Mouse (Mus musculus) bone marrow, adult 2 months (tissue): Measurements from ENCODE around the gene Crybb3. TPM values are rescaled to one million over a fixed set of nuclear protein-coding genes. Genes with fewer than 3 reads are reported as not detected.

ENCODE experiments used
- H3K27ac ChIP-seq: fragments of 200-500 bp; 2 replicates; pipeline ENCODE4 v1.5.1; 2012; ENCODE audit warnings: low read depth, mild to moderate bottlenecking, control low read depth, inconsistent platforms, low read length; ENCODE audit not compliant: control insufficient read depth, poor library complexity, insufficient read depth
- H3K4me1 ChIP-seq: fragments of 200-500 bp; 2 replicates; pipeline ENCODE4 v1.6.1; 2011; ENCODE audit warnings: low read length; ENCODE audit not compliant: control insufficient read depth, insufficient read depth
- H3K4me3 ChIP-seq: fragments of 200-500 bp; replicated peaks from 2 replicates; pipeline ENCODE3; 2011; ENCODE audit warnings: mild to moderate bottlenecking, low read depth, low read length, control low read depth; ENCODE audit not compliant: control insufficient read depth
- CTCF ChIP-seq: fragments of 200-500 bp; IDR thresholded peaks from 2 replicates; pipeline ENCODE4 v1.5.1; 2011; ENCODE audit warnings: low read length, control low read depth; ENCODE audit not compliant: control insufficient read depth, insufficient read depth
- POLR2A ChIP-seq: fragments of 200-500 bp; IDR thresholded peaks from 2 replicates; pipeline ENCODE4 v1.6.1; 2011; ENCODE audit warnings: low read depth, mild to moderate bottlenecking, control low read depth, low read length, borderline replicate concordance; ENCODE audit not compliant: control insufficient read depth
- WGBS: fragments of 180-500 bp; shearing (Covaris S2); methylation state at CpG from one replicate; pipeline ENCODE4 v1.1.7; 2018; 5-methylcytosine and 5-hydroxymethylcytosine counted together
- polyA plus RNA-seq: library from polyadenylated mRNA; stranded (reverse); fragments of >200 nt; gene quantifications from 2 replicates; pipeline ENCODE4 v1.2.4, GENCODE M21; 2011; ENCODE audit warnings: low replicate concordance; ENCODE audit not compliant: missing spikeins, insufficient read depth, insufficient read length

Gene Crybb3
- polyA plus RNA-seq, 1 experiment = not detected

- WGBS = 43% methylated on average over 3 of the region's 3 CpGs
- H3K4me3 ChIP-seq = no peak overlapping the region
- TF ChIP-seq CTCF (no peak), POLR2A (no peak)
- no peaks in the 10 kb centered on the region for H3K4me1 ChIP-seq
- no peak overlapping the region for H3K27ac ChIP-seq
These were observed 51.3 kb downstream of the Crybb3 start for GRCm38 (mm10) chr5:113030082-113030481.

DNA sequence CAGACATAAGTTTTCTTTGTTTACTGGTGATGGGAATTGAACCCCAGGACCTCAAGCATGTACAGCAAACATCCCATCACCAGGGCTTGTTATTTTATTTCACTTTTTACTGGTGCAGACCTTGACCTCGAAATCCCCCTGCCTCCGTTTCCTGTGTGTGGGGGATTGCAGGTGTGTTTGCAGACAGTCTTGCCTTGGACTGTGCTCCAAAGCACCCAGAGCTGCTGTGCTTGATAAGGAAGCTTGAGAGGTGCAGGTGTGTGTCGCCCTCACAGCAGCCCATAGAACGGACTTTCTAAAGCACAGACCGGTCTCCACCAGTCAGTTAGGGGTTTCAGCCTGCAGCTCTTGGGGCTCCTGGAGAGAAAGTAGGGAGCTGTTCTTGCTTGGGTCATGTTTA, 54.7 kb downstream of the Crybb3 start:
- TF ChIP-seq POLR2A (no peak), CTCF (no peak)
- Histone ChIP-seq H3K27ac (no peak overlapping the region), H3K4me3 (no peak overlapping the region), H3K4me1 (no peaks in the 10 kb centered on the region; the same call in 1 of the 2 replicates)
- WGBS = 47% methylated on average over 5 of the region's 5 CpGs

Other genes with a start within 250 kb of the Crybb3 start
- gene Myo18b, start 185.2 kb downstream of the Crybb3 start, polyA plus RNA-seq = 0.27 and 0.90 TPM in 2 replicates
- 8.1 and 17.4 TPM in 2 replicates for gene Grk3, start 65.8 kb downstream of the Crybb3 start, polyA plus RNA-seq
- gene Crybb2, start 11.5 kb downstream of the Crybb3 start, polyA plus RNA-seq = not detected in 2 replicates
- gene 2900026A02Rik, start 139.7 kb upstream of the Crybb3 start, polyA plus RNA-seq = 1.5 and 4.1 TPM in 2 replicates
- not detected in 2 replicates for gene Tmem211, start 145.3 kb upstream of the Crybb3 start, polyA plus RNA-seq
- not detected in 2 replicates for gene Sgsm1, start 229.2 kb upstream of the Crybb3 start, polyA plus RNA-seq